Mouse (Mus musculus) c-Kit-positive CD71-positive TER-119-positive erythroid progenitor cells, embryonic 14.5 days (primary cell): Measurements from ENCODE around the gene Eif3i.
A peak's percentile ranks its signal among the peaks of the same experiment; 100 is the strongest.
"Not testable (repeated sequence)": the region's sequence is repeated elsewhere in the genome, so short reads cannot be mapped to it uniquely, and the experiment has no call there.

Experiments used
- DNase-seq: peaks from one replicate; pipeline ENCODE4 v3.0.0-alpha.2; 2013; ENCODE audit warnings: low spot score

Eif3i gene

GRCm38 (mm10) chr4:129573430-129573829 is 27.0 kb downstream of the Eif3i start, which contains the start of gene Lck:
TSS of gene Lck (minus strand) at chr4:129573641.
- DNase-seq = no peak

DNA sequence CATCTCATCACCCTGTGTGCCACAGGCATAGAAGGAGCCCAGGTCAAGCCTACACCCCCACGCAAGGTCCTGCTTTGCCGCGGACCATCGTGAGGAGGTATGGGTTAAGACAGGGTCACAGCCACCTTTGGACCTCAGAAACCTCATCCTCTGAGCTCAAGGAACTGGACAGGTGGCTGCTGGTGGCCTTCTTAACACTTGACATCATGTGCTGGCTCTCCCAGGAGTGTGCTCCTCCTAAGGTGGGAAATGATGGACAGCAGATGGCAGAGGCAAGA is 27.4 kb downstream of the Eif3i start:
- no peak for DNase-seq

DNA sequence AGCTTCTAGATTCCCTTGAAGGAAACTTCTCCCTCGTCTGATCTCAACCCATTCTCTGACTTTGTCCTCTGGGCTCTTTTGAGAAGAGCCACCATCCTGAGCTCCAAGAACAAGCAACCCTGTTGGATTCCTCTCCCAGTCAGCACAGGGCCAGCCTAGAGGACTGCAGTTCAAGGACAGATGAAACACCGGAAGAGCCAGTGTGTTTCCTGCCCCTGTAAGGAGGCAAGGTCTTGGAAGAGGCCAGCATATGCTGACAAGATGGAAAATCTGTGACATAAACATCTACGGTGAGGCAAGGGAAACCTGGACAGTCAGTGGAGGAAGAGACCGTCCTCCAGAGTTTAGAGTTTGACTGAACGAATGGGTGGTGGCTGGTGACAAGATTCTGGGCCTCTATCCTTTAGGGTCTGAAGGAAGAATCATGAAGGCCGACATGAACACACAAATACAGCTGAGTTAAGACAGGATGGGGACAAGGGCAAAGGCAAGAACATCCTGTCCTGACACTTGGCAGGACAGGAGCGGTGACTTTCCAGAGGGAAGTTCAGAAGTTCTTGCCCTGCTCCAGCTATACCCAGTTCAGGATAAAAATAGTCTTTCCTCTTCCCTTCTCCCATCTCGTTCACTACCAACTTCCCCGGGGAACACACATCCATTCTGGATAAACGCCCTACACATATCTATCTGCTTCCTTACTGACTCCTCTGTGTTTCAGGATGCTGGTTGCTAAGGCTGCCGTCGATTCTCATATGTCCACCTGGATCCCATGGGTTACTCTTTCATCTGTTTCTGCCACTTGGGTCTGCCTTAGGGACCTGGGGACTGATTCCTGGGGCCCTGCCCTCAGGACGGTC is 28.0 kb downstream of the Eif3i start:
- no peak for DNase-seq

DNA sequence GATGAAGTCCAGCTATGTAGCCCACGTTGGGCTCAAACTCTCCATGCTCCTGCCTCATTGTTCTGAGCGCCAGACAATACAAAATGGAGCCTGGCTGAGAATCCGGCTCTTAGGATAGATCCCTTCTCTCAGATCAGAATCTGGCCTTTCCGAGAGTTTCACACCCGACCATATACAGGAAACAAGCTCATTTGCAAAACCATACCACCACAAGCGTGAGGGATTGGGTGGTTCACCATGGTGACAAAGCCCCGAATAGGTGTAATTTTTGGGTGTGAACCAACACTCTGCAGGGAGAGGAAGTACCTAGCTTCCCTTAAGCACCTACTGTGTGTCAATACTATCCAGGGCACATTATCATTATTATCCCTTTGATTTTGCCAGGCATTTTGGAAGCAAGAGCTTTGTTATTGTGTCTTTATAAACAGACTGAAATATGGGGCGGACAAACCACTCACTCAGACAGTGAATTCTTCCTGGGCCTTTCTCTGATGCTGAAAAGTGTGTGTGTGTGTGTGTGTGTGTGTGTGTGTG is 28.8 kb downstream of the Eif3i start:
- no peak for DNase-seq

DNA sequence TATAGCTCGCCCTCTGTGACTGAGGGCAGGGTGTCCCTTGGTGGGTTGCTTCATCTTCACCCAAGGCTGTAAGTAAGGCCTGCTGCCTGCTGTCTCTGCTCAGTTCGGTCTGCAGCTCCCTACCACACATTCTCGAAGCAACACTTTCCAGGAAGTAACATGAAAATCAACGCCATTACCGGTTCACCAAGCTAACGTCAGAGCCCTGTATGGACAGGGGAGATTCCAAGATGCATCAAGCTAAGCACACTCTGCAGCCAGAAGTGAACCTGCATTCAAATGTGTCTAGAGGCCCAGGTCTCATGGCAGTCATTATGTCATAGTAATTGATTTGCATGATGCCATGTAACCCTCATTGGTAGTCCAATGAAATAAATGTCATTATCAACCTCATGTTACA is 30.4 kb downstream of the Eif3i start:
- DNase-seq = no peak

GRCm38 (mm10) chr4:129568366-129568765 is 32.1 kb downstream of the Eif3i start:
- DNase-seq = no peak

GRCm38 (mm10) chr4:129565139-129565538 is 35.3 kb downstream of the Eif3i start:
- DNase-seq = no peak

DNA sequence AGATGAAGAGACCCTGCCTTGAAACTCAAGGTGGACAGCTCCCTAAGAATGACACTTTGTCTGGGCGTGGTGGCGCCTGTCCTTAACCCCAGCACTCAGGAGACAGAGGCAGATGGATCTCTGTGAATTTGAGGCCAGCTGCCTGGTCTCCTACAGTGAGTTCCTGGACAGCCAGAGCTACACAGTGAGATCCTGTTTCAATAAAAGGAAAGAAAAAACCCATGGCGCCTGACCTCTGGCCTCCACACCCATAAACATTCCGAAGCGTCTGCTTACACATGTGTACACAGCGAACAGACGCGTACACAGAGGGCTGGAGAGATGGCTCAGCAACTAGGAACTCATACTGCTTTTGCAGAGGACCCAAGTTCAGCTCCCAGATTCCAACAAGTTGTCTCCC is 36.7 kb downstream of the Eif3i start:
- no peak for DNase-seq

GRCm38 (mm10) chr4:129561184-129561583 is 39.3 kb downstream of the Eif3i start:
- no peak for DNase-seq

DNA sequence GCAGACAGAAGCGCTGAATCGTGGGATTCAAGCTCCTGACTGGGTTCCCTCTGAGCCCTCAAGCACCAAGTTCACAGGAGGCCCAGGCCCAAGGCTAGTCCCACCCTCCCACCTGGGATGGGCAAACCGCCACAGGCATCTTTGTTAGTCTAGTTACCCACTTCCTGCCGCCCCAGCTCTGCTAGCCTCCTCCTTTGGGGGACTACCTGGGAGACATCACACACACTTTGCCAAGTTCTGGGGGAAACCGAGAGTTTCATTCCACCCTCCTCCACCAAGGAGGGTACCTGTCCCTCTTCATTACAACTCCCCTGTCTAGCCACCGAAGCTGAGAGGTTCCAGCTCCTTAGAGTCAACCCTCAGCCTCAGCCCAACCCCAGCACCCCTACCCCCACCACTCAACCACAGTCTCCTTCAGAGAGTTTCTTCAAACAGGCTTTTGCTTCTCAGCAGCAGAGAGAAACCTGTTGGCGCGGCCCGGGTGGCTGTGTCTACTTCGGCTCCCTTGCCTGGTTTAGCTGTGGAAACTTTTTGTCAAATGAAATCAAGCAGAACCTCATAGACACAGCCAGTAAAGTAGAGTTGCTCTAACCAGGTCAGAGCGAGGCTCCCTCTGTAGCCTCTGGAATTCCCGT is 42.0 kb downstream of the Eif3i start:
- DNase-seq = no peak

DNA sequence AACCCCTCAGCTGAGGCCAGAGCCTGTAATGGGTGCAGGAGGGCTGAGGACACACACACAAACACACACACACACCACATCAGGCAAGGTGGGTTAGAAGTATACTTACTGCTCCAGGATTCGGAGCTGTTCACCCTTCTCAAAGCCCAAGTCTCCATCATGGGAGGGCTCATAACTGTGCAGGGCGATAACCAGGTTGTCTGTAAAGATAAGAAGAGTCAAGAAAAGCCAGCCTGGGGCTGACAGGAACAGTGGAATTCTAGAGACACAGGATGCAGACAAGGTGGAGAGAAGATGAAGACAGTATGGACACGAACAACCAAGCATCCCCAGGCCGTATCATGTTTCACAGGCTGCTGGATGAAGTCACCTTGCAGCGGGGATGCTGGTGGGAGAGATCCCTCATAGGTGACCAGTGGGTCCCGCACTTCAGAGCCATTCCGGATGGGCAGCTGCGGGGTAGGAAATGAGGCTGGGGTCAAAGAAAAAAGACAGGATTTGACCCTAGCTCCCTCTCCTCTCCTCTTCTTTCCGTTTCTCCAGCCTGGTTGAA is 43.1 kb downstream of the Eif3i start:
- peak; percentile 90 for DNase-seq

GRCm38 (mm10) chr4:129556532-129557223 is 43.8 kb downstream of the Eif3i start:
- DNase-seq = peak; percentile 87

- no peak for DNase-seq
These were observed 44.5 kb downstream of the Eif3i start for GRCm38 (mm10) chr4:129555862-129556531.

DNA sequence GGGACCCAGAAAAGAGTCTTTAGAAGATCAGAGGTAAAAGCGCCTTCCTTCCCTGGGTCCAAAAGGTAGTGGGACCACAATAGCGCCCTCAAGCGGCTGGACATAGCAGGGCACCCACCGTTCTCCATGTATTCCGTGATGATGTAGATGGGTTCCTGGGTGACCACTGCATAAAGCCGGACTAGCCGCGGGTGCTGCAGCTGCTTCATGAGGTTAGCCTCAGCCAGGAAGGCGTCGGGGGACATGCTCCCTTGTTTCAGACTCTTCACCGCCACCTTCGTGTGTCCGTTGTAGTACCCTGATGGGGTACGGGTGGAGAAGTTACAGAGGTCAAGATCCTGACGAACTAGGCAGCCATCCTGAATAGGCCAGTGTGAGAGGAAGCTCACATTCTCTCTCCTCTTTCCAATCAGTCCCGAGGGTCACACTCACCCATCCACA is 45.0 kb downstream of the Eif3i start:
- DNase-seq = peak; percentile 70

DNA sequence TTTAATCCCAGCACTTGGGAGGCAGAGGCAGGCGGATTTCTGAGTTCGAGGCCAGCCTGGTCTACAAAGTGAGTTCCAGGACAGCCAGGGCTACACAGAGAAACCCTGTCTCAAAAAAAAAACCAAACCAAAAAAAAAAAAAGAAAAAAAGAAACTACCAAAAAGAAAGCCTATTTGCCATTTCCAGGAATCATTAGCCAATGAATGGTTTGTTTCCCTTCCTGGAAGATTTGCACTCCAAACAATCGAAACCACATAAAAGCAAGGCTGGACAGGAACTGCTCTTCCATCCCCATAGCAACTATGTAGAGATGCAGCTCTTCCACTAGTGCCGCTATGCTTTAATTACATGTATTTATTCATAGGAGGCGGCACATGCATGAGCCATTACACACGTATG is 45.9 kb downstream of the Eif3i start:
- not testable (repeated sequence) for DNase-seq

DNA sequence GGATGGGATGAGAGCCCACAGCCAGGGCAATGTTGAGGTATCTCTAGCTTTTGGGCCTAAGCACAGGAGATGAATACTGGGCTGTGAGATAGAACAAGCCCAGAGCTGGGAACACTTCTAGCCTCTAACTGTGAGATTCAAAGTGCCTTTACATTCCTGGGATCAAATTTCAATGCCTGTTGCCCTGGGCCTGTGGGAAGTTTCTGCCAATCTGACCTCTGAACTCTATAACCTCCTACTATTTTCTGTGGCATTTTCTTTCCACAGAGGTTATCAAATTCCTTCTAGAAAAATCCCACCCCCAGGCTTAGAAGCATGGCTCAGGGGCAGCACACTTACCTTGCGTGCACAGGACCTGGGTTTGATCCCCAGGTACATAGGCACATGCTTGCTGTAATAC is 50.2 kb downstream of the Eif3i start:
- DNase-seq = no peak

DNA sequence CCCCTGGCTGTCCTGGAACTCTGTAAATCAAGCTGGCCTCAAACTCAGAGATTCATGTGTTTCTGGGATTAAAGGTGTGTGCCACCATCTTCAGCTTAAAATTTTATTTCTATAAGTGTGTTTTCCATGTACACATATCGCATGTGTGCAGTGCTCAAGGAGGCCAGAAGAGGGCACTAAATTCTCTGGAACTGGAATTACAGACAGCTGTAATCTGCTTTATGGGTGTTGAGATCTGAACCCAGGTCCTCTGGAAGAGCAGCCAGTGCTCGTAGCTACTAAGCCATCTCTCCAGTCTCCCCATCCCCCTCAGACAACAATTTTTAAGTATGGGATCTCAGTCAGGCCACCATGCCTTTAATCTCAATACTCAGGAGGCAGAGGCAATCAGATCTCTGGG is 51.1 kb downstream of the Eif3i start:
- DNase-seq = peak; percentile 49

- DNase-seq = not testable (repeated sequence)
These were observed 52.8 kb downstream of the Eif3i start for GRCm38 (mm10) chr4:129547631-129548030.

- DNase-seq = no peak
These were observed 56.3 kb downstream of the Eif3i start for GRCm38 (mm10) chr4:129544106-129544505.

GRCm38 (mm10) chr4:129542592-129543141 is 57.8 kb downstream of the Eif3i start, which contains the start of gene Hdac1:
TSS of gene Hdac1 (minus strand) at chr4:129542713.
- peak; percentile 97 for DNase-seq
